Mouse (Mus musculus): ENCODE results near the gene Pacrg. TPM values are rescaled to one million over a fixed set of nuclear protein-coding genes. Genes with fewer than 3 reads are reported as not detected.

Gene Pacrg
- polyA plus RNA-seq, 1 experiment from 2014 or later: 1.8 TPM

DNA sequence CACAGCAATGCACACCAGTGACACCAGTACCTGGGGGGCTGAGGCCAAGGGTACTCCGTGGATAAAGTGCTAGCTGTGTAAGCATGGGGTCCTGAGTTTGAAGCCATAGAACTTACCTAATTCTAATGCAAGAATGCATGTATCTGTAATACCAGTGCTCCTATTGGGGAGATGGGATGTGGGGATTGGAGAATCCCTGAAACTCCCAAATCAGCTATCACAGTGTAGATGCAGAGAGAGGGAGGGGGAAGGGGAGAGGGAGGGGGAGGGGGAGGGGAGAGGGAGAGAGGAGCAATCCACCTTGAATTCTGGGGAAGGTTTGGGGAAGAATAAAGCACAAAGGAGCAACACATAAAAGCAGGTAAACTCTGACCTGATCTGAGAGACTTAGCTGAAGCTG is 405.2 kb downstream of the Pacrg start:
- H3K27me3 ChIP-seq (ENCODE audit: control insufficient read depth, insufficient read depth, low read length): no peaks in the 10 kb centered on the region

DNA sequence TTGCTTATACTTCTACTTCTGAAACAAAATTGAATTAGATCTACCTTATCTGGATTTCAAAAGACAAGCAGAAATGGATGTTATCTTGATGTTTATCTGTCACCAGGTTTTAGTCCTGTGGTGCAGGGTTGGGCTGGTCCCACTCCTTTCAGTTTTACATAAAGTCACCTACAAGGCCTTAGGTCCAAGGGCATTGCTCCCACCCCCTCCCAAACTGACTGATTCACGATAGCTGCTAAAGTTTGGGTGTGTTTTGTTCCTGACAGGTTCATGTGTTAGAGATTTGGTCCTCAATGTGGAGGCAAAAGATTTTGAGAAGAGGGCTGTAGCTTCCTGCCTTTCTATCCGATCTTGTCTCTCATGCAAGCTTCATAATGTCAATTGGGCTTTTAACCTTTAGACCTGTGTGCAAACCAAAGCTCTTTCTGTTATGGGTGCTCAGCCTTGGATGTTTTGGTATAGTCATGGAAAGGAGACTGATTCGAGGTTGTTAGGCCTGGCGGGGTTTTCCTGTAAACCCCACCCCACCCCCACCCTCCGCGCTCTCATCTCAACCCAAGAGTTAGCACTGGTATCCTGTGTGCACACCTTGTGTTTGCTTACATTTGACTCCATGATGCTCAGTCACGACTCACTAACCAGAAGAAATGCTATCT is 407.5 kb downstream of the Pacrg start:
- WGBS: 86% methylated on average over 7 of the region's 7 CpGs
- H3K9ac ChIP-seq (replicated peaks; ENCODE audit: low read depth, low read length): no peak overlapping the region
- H3K4me1 ChIP-seq (ENCODE audit: control insufficient read depth, insufficient read depth, low read length): no peaks in the 10 kb centered on the region
- H3K36me3 ChIP-seq (ENCODE audit: control insufficient read depth, insufficient read depth, low read length): no peaks in the 10 kb centered on the region
- H3K27ac ChIP-seq (ENCODE audit: low read length): no peak overlapping the region
- H3K9me3 ChIP-seq (ENCODE audit: control insufficient read depth, low read depth, low read length): no peaks in the 10 kb centered on the region
- no peak overlapping the region for H3K4me2 ChIP-seq (replicated peaks; ENCODE audit: low read depth, low read length)
- no peaks in the 10 kb centered on the region for H3K27me3 ChIP-seq (ENCODE audit: control insufficient read depth, insufficient read depth, low read length)
- H3K4me3 ChIP-seq (ENCODE audit: low read depth, low read length): no peak overlapping the region
- ATAC-seq (ENCODE audit: insufficient number of reproducible peaks, insufficient read depth, low FRiP score, low read depth): no peak

More for the DNA sequence above, 405.2 kb downstream of the Pacrg start:
- no peak overlapping the region for H3K27ac ChIP-seq (ENCODE audit: low read length)
- no peaks in the 10 kb centered on the region for H3K36me3 ChIP-seq (ENCODE audit: control insufficient read depth, insufficient read depth, low read length)
- no peaks in the 10 kb centered on the region for H3K9me3 ChIP-seq (ENCODE audit: control insufficient read depth, low read depth, low read length)
- WGBS: 40% methylated on average over 1 of the region's 1 CpGs
- ATAC-seq (ENCODE audit: insufficient number of reproducible peaks, insufficient read depth, low FRiP score, low read depth): no peak
- no peak overlapping the region for H3K9ac ChIP-seq (replicated peaks; ENCODE audit: low read depth, low read length)
- no peaks in the 10 kb centered on the region for H3K4me1 ChIP-seq (ENCODE audit: control insufficient read depth, insufficient read depth, low read length)
- H3K4me3 ChIP-seq (ENCODE audit: low read depth, low read length): no peak overlapping the region
- no peak overlapping the region for H3K4me2 ChIP-seq (replicated peaks; ENCODE audit: low read depth, low read length)

DNA sequence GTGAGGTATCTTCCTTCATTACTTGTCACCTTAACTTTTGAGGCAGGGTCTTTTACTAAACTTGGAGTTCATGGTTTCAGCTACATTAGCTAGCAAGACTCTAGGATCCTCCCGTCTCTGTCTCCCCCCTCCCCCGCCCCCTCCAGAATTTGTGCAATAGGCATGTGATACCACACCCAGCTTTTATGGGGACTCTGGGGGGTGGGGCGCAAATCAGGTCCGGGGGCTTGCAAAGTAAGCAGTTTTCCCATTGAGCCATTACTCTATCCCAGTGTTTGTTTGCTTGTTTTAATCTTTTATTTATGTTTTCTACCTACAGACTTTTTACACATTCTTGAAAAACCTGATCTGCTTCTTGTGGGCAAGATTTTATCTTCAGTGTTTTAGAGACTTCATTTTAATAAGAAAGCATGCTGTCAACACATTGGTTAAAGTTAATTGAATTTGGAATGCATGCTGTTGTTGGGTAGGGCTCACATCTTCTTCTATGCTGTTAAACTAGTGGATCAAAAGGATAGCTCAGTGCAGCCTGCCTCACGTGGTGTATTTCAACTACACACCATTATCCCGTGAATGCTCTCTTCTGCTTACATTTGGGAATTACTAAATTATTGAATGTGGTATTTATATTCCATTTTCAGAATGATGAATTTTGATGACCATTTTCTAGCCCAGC is 408.1 kb downstream of the Pacrg start:
- no peaks in the 10 kb centered on the region for H3K36me3 ChIP-seq (ENCODE audit: control insufficient read depth, insufficient read depth, low read length)
- no peaks in the 10 kb centered on the region for H3K4me1 ChIP-seq (ENCODE audit: control insufficient read depth, insufficient read depth, low read length)
- H3K9ac ChIP-seq (replicated peaks; ENCODE audit: low read depth, low read length): no peak overlapping the region
- H3K4me3 ChIP-seq (ENCODE audit: low read depth, low read length): no peak overlapping the region
- no peaks in the 10 kb centered on the region for H3K9me3 ChIP-seq (ENCODE audit: control insufficient read depth, low read depth, low read length)
- 58% methylated on average over 6 of the region's 6 CpGs for WGBS
- H3K27ac ChIP-seq (ENCODE audit: low read length): no peak overlapping the region
- H3K27me3 ChIP-seq (ENCODE audit: control insufficient read depth, insufficient read depth, low read length): no peaks in the 10 kb centered on the region
- no peak for ATAC-seq (ENCODE audit: insufficient number of reproducible peaks, insufficient read depth, low FRiP score, low read depth)
- H3K4me2 ChIP-seq (replicated peaks; ENCODE audit: low read depth, low read length): no peak overlapping the region

DNA sequence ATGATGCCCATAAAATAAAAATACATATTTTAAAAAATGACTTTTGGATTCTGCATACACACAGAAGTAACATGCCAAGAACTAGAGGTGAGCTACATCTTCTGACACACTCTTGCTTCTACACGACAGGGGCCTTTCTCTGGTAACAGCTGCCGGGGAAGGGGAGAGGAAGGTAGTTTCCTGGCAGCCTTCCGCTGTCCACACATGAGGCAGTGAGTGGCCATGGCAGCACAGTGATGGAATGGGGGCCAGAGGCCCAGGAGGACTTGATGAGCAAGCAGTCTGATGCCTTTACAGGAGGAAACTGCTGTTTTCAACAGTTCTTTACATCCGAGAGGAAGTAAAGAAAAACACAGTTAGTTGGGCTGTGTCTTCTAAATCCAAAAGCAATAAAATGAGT is 409.3 kb downstream of the Pacrg start:
- 78% methylated on average over 4 of the region's 4 CpGs for WGBS
- Histone ChIP-seq H3K4me1 (ENCODE audit: control insufficient read depth, insufficient read depth, low read length) (no peaks in the 10 kb centered on the region), H3K4me2 (replicated peaks; ENCODE audit: low read depth, low read length) (no peak overlapping the region), H3K9ac (replicated peaks; ENCODE audit: low read depth, low read length) (no peak overlapping the region), H3K36me3 (ENCODE audit: control insufficient read depth, insufficient read depth, low read length) (no peaks in the 10 kb centered on the region), H3K27ac (ENCODE audit: low read length) (no peak overlapping the region), H3K9me3 (ENCODE audit: control insufficient read depth, low read depth, low read length) (no peaks in the 10 kb centered on the region), H3K4me3 (ENCODE audit: low read depth, low read length) (no peak overlapping the region), H3K27me3 (ENCODE audit: control insufficient read depth, insufficient read depth, low read length) (no peaks in the 10 kb centered on the region)
- ATAC-seq (ENCODE audit: insufficient number of reproducible peaks, insufficient read depth, low FRiP score, low read depth): no peak

DNA sequence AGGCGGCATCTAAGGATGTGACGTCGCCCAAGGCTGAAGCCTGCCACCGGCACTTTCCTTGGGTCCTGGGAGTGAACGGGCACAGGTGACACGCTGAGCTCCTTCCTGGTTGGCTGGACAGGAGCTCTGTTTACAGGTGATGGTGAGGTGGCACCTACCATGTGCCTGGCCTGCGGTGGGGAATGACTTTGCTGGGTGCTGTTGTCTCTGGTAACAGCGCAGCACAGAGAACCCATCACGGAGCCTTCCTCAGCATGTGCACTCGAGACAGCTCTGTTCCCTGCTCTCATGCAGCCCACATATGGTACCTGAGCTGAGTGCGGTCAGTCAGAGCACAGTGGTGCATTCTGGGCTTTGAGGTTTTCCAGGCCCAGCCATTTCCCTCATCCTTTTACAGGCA is 410.7 kb downstream of the Pacrg start:
- Histone ChIP-seq H3K27ac (ENCODE audit: low read length) (no peak overlapping the region), H3K4me2 (replicated peaks; ENCODE audit: low read depth, low read length) (no peak overlapping the region), H3K9ac (replicated peaks; ENCODE audit: low read depth, low read length) (no peak overlapping the region), H3K9me3 (ENCODE audit: control insufficient read depth, low read depth, low read length) (no peaks in the 10 kb centered on the region), H3K4me3 (ENCODE audit: low read depth, low read length) (no peak overlapping the region), H3K27me3 (ENCODE audit: control insufficient read depth, insufficient read depth, low read length) (no peaks in the 10 kb centered on the region), H3K36me3 (ENCODE audit: control insufficient read depth, insufficient read depth, low read length) (no peaks in the 10 kb centered on the region), H3K4me1 (ENCODE audit: control insufficient read depth, insufficient read depth, low read length) (no peaks in the 10 kb centered on the region)
- no peak for ATAC-seq (ENCODE audit: insufficient number of reproducible peaks, insufficient read depth, low FRiP score, low read depth)
- 92% methylated on average over 11 of the region's 11 CpGs for WGBS

DNA sequence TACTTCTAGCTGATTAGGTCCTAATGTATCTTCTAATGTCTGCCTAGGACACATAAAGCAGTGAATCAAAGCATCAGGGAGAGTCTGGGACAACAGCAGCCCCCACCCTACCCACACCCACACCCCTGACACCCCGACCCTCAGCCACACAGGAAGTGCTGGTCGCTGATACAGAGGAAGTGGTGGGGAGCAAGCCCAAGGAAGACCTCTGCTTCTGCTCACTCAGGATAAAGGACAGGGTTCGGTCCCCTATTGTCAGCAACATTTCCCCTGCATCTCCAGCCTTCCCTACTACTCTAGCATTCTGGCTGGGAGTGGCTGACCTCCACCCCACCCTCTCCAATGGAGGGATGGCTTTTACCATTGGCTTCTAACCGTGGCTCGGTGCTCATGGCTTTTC is 414.8 kb downstream of the Pacrg start:
- Histone ChIP-seq H3K27ac (ENCODE audit: low read length) (no peak overlapping the region), H3K9ac (replicated peaks; ENCODE audit: low read depth, low read length) (no peak overlapping the region), H3K4me1 (ENCODE audit: control insufficient read depth, insufficient read depth, low read length) (no peaks in the 10 kb centered on the region), H3K4me2 (replicated peaks; ENCODE audit: low read depth, low read length) (no peak overlapping the region), H3K36me3 (ENCODE audit: control insufficient read depth, insufficient read depth, low read length) (no peaks in the 10 kb centered on the region), H3K4me3 (ENCODE audit: low read depth, low read length) (no peak overlapping the region), H3K27me3 (ENCODE audit: control insufficient read depth, insufficient read depth, low read length) (no peaks in the 10 kb centered on the region), H3K9me3 (ENCODE audit: control insufficient read depth, low read depth, low read length) (no peaks in the 10 kb centered on the region)
- 74% methylated on average over 5 of the region's 5 CpGs for WGBS
- no peak for ATAC-seq (ENCODE audit: insufficient number of reproducible peaks, insufficient read depth, low FRiP score, low read depth)

DNA sequence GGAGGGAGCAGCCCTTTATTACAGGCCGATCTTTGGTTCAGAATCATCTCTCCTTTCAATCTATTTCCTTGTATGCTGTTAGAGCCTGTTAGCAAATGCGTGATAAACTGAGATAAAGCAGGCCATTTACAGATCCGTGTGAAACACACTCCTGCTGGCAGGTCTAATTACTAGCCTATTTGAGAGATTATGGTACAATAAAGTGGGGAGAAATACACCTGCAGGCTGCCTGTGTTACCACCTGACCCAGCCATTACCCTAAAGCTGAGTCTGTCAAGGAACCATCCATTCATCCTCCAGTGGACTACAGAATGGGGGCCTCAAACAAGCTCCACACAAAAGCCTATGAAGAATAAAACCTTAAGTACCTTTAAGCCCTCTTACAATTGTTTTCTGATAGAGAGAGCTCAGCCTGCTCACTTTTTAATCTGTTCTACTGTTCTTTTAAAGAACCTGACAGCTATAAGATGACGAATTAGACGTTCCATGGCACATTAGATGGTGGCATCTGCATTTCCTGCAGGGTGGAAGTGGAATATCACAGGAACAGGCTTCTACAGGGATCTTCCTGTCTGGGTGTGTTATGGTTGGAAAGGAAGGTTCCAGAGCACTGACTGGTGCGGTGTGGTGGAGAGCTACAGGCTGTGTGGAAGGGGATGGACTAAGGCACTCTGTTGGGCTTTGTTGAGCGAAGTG is 422.4 kb downstream of the Pacrg start:
- ATAC-seq (ENCODE audit: insufficient number of reproducible peaks, insufficient read depth, low FRiP score, low read depth): no peak
- no peak overlapping the region for H3K9ac ChIP-seq (replicated peaks; ENCODE audit: low read depth, low read length)
- 78% methylated on average over 7 of the region's 7 CpGs for WGBS

DNA sequence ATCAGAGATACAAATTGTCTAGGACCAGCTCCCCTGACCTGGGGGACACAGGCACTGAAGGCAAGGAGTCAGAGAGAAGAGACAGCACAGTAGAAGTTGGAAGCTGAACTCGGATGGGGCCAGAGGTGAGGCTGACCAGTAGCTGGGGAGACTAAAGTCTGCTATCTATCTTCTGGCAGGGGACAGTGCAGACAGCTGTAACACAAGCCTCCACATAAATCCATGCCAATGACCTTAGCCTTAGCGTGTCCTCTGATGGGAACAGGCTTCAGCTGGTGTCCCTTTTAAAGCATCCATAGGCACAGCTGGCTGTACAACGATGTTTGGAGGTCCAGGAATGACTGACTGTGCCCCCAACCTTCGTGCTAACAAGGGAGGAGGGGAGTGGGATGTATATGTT is 423.1 kb downstream of the Pacrg start:
- H3K36me3 ChIP-seq (ENCODE audit: control insufficient read depth, insufficient read depth, low read length): no peaks in the 10 kb centered on the region
- no peaks in the 10 kb centered on the region for H3K27me3 ChIP-seq (ENCODE audit: control insufficient read depth, insufficient read depth, low read length)
- no peak overlapping the region for H3K9ac ChIP-seq (replicated peaks; ENCODE audit: low read depth, low read length)
- no peaks in the 10 kb centered on the region for H3K9me3 ChIP-seq (ENCODE audit: control insufficient read depth, low read depth, low read length)
- H3K4me2 ChIP-seq (replicated peaks; ENCODE audit: low read depth, low read length): no peak overlapping the region
- no peak overlapping the region for H3K4me3 ChIP-seq (ENCODE audit: low read depth, low read length)
- ATAC-seq (ENCODE audit: insufficient number of reproducible peaks, insufficient read depth, low FRiP score, low read depth): no peak
- no peaks in the 10 kb centered on the region for H3K4me1 ChIP-seq (ENCODE audit: control insufficient read depth, insufficient read depth, low read length)
- WGBS: 29% methylated on average over 4 of the region's 4 CpGs
- no peak overlapping the region for H3K27ac ChIP-seq (ENCODE audit: low read length)

More for the DNA sequence above, 422.4 kb downstream of the Pacrg start:
- Histone ChIP-seq H3K4me3 (ENCODE audit: low read depth, low read length) (no peak overlapping the region), H3K27me3 (ENCODE audit: control insufficient read depth, insufficient read depth, low read length) (no peaks in the 10 kb centered on the region), H3K27ac (ENCODE audit: low read length) (no peak overlapping the region), H3K36me3 (ENCODE audit: control insufficient read depth, insufficient read depth, low read length) (no peaks in the 10 kb centered on the region), H3K4me2 (replicated peaks; ENCODE audit: low read depth, low read length) (no peak overlapping the region), H3K9me3 (ENCODE audit: control insufficient read depth, low read depth, low read length) (no peaks in the 10 kb centered on the region), H3K4me1 (ENCODE audit: control insufficient read depth, insufficient read depth, low read length) (no peaks in the 10 kb centered on the region)

All from stomach, embryonic 14.5 days (tissue).